Mouse (Mus musculus): ENCODE data around the gene Apba3.
"Not testable (repeated sequence)": the region's sequence is repeated elsewhere in the genome, so short reads cannot be mapped to it uniquely, and the experiment has no call there.

The Apba3 gene

DNA sequence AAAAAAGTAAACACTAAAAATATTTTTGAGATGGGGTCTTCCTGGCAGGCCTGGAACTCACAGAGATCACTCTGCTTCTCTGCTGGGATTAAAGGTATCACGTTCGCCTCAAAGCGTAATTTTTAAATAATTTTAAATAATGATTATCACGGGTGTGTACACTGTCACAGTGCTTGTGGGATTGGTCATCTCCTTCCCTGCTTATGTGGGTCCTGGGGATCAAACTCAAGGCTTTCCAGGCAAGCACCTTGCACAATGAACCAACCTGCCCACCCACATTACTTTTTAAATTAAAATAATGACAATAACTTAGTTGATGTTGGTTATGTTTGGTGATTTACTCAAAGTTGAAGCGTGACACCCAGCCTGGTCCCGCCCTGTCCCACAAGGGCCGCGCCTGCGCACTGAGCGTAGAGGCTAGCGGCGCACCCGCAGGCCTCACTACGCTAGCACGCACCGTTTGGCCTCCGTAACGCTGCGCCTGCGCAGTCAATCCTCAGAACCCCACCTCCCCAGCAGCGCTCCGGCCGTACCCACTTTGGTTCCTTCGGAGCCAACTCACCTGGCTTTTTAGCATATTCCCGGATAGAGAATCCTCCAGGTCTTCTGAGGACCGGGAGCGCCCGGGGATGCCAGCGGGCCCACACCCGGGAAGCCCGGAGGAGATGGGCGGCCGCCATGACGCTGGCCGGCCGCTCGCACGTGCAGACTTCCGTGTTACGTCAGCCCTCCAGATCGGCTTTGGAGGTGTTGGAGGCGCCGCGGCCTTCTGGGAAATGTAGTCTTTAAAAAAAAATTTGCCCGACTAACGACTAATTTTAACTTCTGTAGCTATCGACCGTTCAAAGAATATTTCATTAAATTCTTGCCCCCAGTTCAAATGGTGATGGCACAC lies at the start of gene Apba3, which contains the start of gene Mrpl54:
Gene Apba3, plus strand, starts transcription at position 750 of the 895 bp plus-strand sequence.
Gene Mrpl54, minus strand, starts transcription at position 724 of the 895 bp plus-strand sequence.
- peak; percentile 96 for DNase-seq (ENCODE audit: low read depth, low spot score)

DNA sequence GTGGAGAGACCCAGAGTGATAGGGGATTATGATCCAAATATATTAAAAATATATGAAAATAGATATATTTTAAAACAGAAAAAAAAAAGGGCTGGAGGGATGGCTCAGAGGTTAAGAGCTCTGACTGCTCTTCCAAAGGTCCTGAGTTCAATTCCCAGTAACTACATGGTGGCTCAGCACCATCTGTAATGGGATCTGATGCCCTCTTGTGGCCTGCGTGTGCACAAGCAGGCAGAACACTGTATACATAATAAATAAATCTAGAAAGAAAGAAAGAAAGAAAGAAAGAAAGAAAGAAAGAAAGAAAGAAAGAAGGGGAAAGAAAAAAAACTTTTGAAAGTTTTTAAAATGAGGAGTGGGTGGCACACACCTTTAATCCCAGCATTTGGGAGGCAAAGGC lies 49.5 kb upstream of the Apba3 start:
- DNase-seq (ENCODE audit: low read depth, low spot score): not testable (repeated sequence)

DNA sequence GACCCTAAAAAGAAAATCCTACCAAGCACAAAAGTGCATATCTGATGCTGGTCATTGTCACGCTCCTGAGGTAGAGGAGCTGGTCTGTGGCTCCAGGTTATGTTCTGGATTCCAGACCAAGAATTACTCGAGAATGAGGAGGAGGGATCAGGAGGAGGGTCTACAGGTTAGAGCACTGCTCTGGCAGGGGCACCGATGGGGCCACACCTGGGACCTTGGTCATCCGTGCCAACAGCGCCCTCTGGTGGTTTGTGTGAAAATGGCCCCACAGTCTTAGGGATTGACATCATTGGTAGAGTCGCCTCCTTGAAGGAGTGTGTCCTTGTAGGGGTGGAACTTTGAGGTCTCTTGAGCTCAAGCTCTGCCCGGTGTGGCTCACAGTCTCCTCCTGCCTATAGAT lies 48.8 kb upstream of the Apba3 start:
- DNase-seq (ENCODE audit: low read depth, low spot score): peak; percentile 62

DNA sequence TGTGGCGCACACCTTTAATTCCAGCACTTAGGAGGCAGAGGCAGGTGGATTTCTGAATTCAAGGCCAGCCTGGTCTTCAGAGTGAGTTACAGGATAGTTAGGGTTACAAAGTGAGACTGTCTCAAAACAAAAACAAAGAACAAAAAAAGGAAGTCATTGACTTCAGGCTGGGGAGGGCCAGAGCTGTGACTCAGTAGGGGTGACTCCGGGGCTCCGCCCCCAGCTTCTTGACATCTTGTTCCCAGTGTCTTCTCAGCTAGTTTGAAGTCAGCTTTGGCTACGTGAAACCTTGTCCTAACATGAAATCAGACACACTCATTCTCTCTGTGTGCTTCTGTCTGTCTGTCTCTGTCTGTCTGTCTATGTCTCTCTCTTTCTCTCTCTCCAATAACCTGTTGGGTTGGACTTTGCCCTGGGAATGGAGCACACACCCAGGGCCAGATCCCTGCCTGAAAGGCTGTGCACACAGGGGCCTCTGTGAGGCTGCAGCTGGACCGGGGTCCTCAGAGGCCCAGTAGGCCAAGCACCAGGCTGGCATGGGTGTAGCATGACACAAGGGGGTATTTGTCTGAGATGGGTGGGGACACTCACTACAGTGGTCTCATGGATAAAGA lies 45.3 kb upstream of the Apba3 start:
- no peak for DNase-seq (ENCODE audit: low read depth, low spot score)

DNA sequence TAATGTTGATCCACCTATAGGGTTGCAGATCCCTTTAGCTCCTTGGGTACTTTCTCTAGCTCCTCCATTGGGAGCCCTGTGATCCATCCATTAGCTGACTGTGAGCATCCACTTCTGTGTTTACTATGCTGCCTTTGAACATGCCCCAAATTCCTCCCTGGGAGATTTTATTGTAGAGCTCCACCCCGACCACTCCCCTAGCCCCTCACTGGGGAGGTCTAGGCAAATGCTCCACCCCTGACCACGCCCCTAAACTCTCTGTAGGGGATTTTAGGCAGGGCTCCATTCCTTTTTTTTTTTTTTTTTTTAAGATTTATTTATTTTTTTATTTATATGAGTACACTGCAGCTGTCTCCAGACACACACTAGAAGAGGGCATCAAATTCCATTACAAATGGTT lies 43.0 kb upstream of the Apba3 start:
- peak; percentile 50 for DNase-seq (ENCODE audit: low read depth, low spot score)

DNA sequence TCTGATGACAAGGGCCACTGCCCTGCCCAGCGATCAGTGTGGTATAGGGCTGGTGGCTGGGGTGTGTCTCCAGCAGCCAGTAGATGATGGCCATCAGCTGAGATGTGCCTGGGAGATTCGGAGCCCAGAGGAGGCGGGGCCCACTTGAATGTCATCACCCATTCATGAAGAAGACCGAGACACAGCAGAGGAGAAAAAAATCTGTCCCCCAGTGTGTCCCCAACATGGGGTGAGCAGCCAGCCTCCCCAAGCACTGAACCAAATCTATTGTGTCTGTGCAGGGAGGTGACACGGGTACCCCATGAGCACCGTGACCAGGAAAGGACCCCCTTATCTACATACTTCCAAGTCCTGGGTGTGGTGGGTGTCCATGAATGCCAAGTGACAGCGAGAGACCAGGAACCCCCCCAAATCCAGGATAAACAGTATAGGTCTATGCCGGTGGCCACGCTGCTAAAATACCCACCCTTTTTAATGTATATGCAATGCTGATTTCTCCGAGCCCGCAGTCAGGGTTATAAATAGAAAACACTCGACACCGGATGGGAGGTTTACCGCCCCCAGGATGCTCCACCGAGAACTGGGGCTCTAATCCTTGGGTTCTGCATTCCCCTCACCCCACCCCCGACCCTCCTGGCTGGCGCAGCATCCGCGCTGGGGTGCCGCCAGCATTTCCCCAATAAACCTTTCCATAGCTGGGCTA lies 36.9 kb upstream of the Apba3 start:
- DNase-seq (ENCODE audit: low read depth, low spot score): peak; percentile 63

DNA sequence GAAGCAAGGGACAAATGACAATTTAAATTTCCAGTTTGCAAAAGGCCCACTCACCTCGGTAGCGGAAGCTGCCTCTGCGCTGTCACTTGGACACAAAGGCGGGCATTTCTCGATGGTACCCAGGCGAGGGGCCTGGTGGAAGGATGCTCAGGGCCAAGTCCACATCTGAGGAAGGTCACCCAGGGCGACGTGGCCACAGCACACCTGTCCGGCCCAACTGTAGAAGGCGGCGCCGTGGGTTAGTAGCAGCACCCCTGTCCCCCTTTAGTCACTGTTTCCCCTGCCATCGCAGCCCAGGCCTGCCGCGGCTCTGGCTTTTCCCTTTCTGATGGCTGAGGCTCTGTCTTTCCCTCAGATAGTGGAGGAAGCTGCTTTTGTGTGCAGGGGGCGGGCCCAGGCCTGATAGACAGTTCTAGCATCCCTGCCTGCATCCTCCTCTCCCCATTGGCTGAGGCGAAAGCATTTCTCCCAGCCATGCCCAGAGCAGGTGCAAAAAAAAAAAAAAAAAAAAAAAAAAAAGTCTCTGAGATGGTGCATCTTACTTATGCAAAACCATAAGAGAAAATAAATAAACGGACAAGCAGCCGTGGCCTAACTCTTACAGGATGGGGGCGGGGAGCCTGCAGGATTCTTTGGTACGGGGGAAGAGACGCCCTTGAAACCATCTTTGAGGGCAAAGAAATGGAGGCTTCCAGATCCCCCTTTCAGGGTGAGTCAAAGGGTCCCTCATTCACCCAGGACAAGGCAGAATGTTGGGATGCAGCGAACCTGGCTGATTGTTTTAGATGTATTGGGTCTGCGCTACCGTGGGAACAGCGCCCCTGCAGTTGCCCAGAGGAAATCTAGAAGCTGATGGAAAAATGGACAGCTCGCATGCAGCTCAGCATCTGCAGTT lies 36.1 kb upstream of the Apba3 start, which contains the start of gene Atcay:
Gene Atcay, minus strand, starts transcription at position 396 of the 895 bp plus-strand sequence.
- peak; percentile 62 for DNase-seq (ENCODE audit: low read depth, low spot score)

DNA sequence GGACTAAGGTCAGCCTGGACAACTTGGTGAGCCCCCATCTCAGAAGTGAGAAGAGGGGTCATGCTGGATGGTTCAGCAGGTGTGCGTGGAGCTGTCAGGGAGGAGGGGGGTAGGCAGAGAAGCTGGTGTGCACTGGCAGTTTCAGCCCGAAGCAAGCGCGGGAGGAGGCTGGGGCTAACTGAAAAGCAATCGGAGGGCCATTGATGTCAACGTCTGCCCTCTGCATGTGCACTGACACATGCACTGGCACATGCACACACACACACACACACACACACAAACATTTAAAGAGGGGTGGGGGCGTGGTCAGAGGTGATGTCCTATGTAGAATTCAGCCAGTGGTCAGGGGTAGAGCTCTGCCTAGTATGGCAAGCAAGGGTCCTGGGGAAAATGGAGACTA lies 35.3 kb upstream of the Apba3 start:
- DNase-seq (ENCODE audit: low read depth, low spot score): no peak

DNA sequence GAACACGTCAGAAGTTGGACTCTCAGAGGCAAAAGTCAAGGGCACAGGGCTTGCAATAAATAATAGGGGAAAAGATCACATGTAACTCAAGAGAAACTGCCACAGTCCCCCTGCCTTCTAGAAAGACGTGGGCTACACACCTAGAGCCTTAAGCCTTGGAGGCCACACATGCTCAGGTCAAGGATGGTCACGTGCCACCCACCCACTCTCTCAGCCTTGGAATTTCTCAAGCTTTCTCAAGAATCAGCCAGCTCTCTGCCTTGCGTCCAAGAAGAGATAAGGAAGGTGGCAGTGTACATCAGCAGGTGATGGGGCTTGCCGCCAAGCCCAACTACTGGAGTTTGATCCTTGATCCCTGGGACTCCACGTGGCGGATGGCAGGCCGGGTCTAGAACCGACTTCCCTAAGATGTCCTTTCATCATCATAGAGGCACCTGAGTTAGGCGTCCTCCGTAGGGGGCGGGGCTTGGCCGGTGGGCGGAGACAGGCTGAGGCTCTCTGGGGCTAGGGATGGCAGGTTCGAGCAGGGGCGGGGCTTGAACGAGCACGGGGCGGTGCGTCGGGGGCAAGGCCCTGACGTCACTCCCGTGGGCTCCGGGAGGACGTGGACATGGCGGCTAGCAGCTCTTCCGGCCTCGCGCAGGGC lies 34.1 kb upstream of the Apba3 start, which contains the start of gene Zfr2:
Gene Zfr2, plus strand, starts transcription at position 576 of the 646 bp plus-strand sequence.
- peak; percentile 95 for DNase-seq (ENCODE audit: low read depth, low spot score)

DNA sequence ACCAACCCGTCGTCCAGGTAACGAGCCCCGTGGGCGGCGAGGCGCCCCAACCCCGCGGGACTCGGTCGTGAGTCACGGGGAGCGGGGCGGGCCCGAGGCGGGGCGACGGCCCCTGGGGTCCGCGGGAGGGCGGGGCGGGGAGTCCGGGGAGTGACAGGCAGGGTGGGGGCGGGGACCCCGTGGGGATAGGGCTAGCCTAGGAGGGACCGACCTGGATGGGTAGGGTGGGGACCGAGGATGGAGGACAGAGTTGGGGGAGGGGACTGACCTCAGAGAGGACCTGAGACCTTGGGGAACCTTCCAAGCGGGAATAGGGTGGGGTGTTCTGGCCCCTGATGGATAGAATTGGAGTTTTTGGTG lies 33.6 kb upstream of the Apba3 start:
- peak; percentile 51 for DNase-seq (ENCODE audit: low read depth, low spot score)

DNA sequence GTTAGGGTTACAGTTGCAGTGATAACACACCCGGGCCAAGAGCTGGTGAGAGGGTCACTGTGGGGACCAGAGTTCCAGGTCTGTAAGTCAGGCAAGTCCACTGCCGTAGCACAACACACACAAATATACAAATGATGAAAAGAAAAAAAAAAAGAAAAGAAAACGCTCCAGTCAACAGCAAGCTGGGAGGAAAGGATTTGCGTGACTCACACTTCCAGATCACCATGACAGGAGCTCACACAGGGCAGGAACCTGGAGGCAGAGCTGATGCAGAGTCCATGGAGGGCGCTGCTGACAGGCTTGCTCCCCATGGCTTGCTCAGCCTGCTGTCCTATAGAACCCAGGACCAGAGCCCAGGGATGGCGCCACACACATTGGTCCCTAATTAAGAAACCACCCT lies 32.6 kb upstream of the Apba3 start:
- no peak for DNase-seq (ENCODE audit: low read depth, low spot score)

DNA sequence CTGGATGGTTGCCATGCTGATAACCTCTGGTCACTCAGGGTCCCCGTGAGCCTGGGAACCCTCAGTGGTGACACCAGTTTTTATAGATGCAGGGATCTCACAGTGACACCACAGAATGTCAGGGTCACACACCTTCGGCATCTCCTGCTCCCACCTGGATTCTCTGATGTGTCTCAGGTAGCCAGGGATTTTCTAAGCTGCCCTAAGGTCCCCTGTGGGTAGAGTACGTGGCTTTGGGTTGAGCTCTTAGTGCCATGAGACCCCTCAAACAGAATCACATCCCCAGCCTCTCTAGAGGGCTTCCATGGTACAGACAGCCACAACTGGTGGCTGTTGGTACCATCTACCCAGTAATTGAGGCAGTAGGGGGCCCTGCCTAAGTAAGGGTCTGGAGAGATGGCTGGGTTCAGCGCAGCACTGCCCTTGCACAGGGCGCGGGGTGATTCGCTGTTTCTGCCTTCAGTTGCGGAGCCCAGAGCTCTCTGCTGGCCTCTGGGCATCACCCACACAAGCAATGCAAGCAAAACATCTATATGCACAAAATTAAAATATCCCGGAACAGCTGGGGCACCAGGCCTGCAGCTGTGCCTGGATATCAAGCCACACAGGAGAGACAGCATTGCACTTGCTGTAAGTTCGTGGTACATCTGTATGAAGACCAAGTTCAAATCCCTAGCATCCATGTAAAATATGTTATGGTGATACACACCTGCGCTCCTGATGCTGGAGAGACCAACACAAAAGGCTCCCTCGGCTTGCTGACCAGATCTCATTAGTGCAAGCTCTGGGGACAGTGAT lies 30.1 kb upstream of the Apba3 start:
- DNase-seq (ENCODE audit: low read depth, low spot score): no peak

DNA sequence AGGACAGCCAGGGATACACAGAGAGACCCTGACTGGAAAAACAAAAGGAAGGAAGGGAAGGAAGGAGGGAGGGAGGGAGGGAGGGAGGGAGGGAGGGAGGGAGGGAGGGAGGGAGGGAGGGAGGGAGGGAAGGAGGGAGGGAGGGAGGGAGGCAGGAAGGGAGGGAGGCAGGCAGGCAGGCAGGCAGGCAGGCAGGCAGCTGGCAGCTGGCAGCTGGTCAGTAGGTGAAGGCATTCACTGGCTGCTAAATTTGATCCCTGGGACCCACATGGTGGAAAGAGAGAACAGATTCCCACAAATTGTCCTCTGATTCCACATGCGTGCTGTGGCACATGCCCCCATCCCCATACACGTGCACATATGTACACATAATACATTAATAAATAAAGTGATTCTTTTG lies 28.1 kb upstream of the Apba3 start:
- no peak for DNase-seq (ENCODE audit: low read depth, low spot score)

DNA sequence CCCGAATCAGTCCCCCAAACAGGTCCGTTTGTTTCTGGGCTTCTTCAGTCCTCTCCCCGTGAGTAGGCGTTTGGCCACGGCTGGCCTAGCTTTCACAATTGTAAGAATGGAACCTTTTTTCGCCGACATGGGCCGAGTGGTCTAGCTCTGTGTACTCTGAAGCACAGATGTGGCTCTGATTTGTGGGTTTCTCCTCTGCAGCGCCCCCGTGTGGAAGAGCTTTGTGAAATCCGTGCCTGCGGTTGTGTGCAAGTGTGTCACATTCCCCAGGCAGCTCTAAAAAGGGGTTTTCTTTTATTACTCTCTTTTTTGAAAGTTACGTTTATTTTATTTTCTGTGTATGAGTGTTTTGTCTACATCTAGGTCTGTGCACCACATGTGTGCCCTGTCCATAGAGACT lies 25.9 kb upstream of the Apba3 start:
- DNase-seq (ENCODE audit: low read depth, low spot score): peak; percentile 82

DNA sequence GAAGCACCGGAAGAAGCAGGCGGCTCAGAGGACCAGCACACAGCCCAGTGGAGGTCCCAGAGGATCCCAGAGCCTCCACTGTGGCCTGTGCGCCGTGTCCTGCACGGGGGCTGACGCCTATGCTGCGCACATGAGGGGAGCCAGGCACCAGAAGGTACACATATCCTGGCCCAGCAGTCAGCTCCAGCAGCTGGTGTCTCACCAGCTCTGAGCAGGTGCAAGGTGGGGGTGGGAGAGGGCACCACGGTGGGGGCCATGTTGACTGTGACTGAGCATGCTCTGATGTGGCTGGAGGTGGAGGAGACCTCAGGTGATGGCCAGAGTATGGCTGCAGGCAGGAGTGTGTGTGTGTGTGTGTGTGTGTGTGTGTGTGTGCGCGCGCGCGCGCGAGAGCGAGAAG lies 24.7 kb upstream of the Apba3 start:
- DNase-seq (ENCODE audit: low read depth, low spot score): no peak

DNA sequence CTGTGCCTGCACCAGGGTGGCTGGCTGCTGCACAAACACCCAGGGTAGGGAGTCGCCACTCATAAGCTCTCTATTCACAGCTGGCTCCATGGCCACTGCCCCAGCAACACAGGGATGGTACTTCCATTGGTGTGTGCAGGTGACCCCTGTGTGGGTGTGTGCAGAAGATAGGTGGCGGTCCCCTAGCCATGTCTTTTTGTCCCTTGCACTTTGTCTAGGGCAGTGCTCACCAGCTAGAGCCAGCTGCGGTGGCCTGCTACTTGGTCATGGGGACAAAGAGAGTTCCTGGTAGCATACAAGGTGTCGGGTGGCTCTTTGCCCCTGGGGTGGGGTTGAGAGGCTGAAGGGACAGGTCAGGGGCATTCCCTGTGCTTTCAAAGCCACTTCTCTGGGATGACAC lies 22.6 kb upstream of the Apba3 start:
- no peak for DNase-seq (ENCODE audit: low read depth, low spot score)

DNA sequence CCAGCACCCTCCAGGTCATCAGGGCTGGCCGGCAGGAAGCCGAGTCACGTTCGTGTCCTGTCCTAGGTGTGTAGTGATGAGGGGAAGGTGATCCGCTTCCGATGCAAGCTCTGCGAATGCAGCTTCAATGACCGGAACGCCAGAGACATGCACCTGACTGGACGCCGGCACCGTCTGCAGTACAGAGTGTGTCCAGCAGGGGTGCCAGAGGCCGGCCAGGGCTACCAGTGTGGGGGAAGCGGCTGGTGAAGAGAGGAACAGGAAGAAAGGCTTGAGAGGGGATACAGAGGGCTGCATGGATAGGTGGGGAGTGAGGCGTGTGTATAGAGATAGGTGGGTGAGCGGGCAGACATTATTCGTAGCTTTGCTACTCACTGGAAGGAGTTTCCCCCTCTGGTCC lies 22.2 kb upstream of the Apba3 start:
- peak; percentile 64 for DNase-seq (ENCODE audit: low read depth, low spot score)

DNA sequence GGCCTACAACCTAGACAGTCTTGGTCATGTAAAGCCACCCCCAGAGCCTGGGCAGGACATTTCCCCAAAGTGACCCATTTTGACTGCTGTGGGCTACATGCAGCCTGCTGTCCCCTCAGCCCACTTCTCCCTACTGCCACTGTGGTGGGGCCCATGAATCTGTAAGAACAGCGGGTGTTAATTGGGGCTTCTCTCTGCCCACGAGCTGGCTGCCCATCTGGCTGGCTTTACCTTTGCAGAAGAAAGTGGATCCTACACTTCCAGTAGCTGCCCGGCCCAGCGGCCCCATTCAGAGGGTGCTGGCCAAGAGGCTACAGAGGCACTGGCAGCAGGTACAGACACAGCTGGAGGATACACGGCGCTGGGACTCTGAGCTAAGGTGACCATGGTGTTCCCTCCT lies 21.6 kb upstream of the Apba3 start:
- DNase-seq (ENCODE audit: low read depth, low spot score): no peak

DNA sequence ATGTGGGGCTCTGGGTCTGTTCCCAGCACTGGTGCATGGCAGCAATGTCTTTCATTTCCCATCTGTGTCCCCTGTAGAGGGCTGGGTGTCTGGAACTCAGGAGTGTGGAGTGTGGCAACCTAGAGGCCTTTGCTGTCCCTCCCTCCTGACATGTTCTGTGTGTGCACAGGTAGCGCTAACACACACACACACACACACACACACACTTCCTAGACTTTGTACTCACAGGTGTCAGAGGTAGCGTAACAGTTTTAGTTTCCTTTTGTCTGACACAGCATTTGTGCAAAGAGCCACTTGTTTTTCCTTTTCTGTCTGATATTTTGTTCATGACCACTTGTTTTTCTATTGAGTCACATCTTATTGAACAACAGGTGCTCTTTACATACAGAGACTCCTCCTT lies 19.0 kb upstream of the Apba3 start:
- no peak for DNase-seq (ENCODE audit: low read depth, low spot score)

DNA sequence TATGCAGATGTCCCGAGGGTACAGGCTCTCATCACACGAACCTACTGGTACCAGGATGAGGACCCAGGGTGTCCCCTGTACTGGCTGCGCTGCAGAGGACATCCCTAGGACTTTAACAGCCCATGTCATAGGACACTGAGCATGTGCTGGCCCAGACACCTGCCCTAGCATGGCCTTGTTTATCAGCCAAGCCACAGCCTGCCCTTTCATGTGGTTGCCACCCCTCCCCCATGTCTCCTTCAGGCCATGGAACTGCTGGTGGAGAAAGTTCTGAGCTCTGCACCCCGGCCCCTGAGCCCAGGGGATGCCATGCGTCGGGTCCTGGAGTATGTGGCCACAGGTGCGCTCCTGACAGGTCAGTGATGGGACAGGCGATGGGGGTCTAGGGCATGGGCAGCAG lies 17.3 kb upstream of the Apba3 start:
- no peak for DNase-seq (ENCODE audit: low read depth, low spot score)

Measured in ES-CJ7 (cell line).